Mouse (Mus musculus) mesoderm, embryonic 11.5 days (tissue): ENCODE measurements at regions not wholly inside any gene's neighbourhood (a gene's known extent, or its start where the extent isn't known, plus 50 kb on each side); places are given as distances from the start of the nearest gene placed in this dataset.
"Not testable (repeated sequence)": the region's sequence is repeated elsewhere in the genome, so short reads cannot be mapped to it uniquely, and the experiment has no call there.

Experiments
- DNase-seq: peaks from one replicate; pipeline ENCODE4 v3.0.0-alpha.2; 2012; ENCODE audit warnings: low read depth, low spot score

- DNase-seq: no peak
Observed at GRCm38 (mm10) chr12:48387724-48388123, 994.7 kb upstream of the Foxg1 start.

GRCm38 (mm10) chr12:48388192-48388812 is 994.2 kb upstream of the Foxg1 start:
- no peak for DNase-seq

DNA sequence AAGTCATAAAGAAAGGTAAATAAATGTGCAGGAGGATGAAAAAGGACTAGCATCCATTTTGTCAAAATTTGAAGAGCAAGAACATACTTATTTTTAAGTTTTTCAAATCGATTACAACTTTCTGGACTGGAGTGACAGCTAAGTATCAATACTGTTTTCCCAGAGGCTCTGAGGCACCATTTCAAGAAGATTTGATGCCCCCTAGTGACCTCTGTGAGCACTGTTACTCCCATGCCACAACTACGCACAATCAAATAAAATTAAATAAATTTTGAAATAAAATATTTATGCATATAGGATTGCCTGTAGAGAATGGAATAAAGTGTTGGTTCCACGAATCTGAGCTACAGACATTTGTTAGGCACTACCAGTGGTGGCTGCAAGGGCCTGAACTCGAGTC is 991.5 kb upstream of the Foxg1 start:
- no peak for DNase-seq

- DNase-seq: no peak
Observed at GRCm38 (mm10) chr12:48439333-48440046, 943.0 kb upstream of the Foxg1 start.

GRCm38 (mm10) chr12:48448719-48449118 is 933.7 kb upstream of the Foxg1 start:
- not testable (repeated sequence) for DNase-seq

GRCm38 (mm10) chr12:48462392-48462791 is 920.1 kb upstream of the Foxg1 start:
- DNase-seq: no peak

DNA sequence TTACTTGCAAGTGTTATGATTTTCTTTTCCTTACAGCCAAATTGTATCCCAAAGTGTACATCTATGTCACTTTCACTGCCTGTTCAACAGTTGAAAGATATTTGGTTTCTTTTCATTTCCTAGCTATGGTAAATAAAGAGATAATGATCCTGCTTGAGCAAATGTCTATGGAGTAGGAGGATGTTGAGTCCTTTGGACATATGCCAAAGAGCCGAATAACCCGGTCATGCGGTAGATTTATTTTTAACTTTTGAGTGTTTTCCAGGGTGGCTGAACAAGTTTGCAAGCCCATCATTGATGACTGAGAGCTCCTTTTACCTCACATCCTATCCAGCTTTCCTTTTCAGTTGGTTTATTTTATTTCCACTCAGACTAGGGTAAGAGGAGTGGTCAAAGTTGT is 881.7 kb upstream of the Foxg1 start:
- no peak for DNase-seq

DNA sequence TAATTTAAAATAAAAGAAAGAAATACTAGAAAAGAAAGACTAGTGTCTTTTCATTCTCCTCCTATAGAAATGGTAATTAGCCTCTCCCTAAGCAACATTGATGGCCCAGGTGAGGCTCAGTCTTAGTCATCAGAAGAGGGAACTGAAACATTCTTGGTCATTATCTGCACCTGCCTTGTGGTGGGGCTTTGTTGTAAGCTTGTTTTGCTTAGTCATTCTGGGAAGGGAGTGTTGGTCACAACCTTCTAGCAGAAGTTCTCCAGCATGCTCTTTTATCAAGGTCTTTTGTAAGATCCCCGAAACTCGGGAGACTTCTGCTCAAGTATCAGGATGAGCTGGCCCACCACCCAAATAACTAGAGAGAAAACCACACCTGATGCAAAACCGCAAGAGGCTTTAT is 870.9 kb upstream of the Foxg1 start:
- DNase-seq: no peak

DNA sequence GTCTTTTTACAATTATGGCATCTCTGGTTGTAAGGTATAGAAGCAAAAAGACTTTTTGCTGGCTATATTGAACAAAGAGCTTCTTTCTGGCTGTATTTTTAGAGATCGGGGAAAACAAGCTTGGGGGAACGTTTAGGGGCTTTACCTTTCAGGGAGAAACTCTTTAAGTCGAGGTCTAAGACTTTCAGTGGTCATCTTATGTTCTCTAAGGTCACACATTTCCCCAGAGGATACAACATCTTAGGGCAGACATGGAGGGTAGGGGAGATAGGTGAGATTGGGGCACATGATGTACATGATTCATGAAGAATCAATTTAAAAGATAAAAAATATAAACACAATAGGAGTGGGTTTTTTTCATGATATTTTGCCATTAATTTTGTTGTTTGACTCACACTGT is 870.2 kb upstream of the Foxg1 start:
- no peak for DNase-seq

DNA sequence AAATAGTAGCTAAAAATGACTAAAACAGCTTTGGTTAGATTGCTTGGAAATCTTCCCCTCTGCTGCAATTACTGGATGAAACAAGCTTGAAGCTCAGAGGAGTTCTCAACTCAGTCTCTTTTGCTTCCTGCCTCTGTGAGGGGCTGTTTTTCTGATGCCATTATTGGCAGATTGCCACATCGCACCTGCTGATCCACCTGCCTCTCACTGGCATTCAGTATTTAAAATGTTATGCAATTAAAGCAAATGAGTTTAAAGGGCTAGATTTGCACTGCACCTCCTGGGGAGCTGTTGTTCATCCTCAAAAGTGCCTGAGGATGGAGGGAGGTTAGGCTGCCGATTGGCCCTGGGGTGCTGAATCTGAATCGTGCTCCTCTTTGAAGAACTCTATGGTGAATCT is 860.5 kb upstream of the Foxg1 start:
- DNase-seq: no peak

DNA sequence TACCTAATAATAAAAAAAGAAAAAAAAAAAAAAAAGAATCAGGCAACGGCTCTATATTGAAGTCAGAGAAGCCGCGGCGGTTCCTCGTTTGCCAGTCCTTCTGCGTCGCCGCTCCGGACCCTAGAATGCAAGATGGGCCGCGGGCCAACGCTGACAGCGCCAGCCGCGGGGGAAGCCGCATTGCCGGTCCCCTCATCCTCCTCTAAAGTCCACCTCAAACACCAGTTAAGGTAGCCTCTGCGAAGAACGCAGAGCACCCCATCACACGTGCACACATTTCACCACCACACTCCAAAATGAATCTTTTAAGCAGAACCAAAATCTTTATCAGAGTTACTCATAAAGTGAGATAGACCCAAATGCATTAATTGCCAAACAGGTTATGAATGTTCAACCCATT is 822.8 kb upstream of the Foxg1 start:
- not testable (repeated sequence) for DNase-seq

GRCm38 (mm10) chr12:48604401-48605197 is 777.9 kb upstream of the Foxg1 start:
- no peak for DNase-seq

GRCm38 (mm10) chr12:48605423-48605822 is 777.0 kb upstream of the Foxg1 start:
- DNase-seq: no peak

- no peak for DNase-seq
Observed at GRCm38 (mm10) chr12:48609391-48609790, 773.1 kb upstream of the Foxg1 start.

DNA sequence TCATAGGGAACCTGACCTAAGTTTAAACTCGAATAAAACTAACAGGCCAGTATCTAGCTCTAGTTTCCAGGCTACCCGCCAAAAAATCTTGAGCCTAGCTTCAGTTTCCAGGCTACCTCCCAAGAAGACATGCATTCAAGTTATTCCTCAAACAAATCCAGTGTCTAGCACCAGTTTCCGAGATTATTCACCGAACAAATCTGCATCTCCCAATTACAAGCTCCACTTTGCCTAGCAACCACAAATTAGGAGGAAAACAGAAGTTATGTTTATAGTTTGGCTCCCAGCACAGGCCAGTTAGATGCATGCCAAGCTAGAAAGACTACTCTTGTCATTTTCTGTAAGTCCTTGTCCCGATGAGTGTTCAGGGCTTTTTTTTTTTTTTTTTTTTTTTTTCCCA is 770.4 kb upstream of the Foxg1 start:
- no peak for DNase-seq

DNA sequence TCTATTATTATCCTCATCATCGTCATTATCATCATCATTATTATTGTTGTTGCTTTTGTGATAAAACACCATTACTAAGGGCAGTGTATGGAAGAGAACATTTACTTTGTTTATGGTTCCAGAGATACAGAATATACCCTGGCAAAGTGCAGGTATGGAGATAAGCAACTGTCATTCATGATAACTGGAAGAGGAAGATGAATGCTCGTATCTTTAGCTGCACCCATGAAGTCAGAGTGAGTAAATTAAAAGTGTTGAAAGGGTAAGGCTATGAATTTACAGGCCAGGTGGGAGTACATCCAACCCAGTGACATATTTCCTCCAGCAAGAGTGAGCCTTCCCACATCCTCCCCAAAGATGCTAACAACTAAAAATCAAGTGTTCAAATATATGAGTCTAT is 766.1 kb upstream of the Foxg1 start:
- no peak for DNase-seq

DNA sequence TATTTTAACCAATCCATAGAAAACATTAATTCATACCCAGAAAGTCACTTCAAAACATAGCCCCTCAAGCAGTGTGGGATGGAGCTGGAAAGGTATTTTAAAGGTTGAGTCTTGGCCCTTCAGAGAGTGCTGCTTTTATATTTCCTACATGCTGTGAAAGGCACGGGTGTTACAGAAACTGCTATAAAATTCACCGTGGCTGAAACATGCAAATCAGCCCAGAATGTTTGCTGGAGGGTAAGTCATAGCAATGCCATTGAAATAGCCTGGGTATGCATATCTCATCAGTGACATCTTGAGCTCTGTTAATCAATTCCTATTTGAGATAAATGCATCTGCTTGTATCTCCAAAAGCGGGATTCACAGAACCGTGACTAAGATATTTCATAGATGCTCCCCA is 748.9 kb upstream of the Foxg1 start:
- peak; percentile 4 for DNase-seq

DNA sequence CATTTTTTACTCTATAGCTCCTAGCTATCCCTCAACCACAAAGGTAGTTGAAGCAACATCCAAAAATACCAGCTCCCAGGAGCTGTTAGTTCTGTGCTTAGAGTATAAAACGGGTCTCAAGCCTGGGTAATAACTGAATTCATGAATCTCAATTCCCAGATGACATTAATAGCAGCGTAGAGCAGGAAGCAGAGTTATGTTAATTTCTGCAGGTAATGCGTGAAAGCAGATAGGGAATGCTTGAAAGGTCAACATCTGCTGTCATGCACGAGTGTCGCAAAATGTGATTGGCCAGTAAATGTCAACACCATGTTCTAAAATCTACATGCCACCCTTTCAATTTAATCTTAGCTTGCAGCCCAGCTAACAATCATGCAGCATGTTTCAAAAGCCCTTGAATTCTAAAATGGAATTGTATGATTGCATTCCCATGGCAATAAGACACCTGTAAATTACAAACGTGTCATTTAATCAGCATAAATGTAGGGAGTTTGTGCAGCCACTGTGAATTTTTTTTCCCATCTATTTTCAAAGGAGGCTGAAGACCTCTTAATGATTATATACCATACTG is 747.7 kb upstream of the Foxg1 start:
- no peak for DNase-seq

DNA sequence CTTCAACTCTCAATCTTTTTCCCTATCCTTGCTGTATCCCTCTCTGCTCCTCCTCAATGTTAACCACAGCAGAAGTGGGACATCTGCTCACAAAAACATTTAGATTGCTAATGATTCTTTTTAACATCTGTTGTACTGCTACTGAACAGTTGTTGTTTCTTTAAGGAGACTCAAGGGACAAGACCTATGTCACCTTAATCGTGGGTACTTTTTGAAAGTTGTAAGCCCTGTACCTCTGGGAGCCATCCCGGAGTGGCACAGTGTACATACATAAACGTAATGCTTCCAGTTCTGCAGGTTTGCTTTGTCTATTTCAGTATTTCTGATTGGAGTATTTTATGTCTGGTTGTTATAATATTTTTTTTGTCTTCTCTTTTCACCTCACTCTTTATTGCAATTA is 740.5 kb upstream of the Foxg1 start:
- DNase-seq: peak; percentile 6

GRCm38 (mm10) chr12:48645135-48645534 is 737.3 kb upstream of the Foxg1 start:
- DNase-seq: no peak

DNA sequence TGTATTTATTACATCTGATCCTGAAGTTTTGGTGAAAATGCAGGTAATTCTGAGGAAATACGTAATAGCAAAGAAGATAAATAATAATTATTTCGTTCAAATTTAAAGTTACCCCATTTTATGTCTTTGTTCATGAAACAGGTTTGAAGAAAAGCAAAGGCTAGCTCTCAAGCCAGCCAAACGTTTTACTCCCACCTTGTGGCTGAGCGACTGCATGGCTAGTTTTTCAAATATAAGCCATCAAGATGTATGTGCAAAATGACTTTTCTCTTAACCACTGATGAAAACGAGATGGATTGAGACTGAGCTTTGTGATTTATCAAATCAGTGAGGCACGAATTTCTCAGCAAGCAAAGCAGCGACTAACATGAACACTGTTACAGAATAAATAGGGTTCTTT is 736.5 kb upstream of the Foxg1 start:
- no peak for DNase-seq

DNA sequence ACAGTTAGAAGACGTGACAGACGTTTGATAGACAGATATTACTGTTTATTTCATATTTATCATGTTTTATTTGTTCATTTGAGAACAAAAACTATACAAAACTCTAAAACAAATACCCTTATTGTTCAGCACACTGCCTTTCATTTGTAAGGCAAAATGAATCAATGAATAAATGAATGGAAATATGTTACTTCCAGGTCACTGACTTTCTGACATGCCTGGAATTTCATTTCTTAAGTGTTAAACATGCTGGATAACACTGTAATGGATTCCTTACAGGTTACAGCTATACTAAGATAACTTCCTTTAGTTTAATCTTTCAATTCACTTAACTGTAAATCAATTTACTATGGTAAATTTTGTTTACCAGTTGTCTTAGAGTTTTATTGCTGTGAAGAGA is 707.3 kb upstream of the Foxg1 start:
- DNase-seq: no peak
